Mouse (Mus musculus) megakaryocyte progenitor cell, adult 5-6 weeks (primary cell): ENCODE measurements around the gene Rapgef1. TPM values are rescaled to one million over a fixed set of nuclear protein-coding genes. Genes with fewer than 3 reads are reported as not detected.
A peak's percentile ranks its signal among the peaks of the same experiment; 100 is the strongest.

ENCODE experiments used
- ATAC-seq: replicated peaks from 2 replicates; pipeline ENCODE4 v1.8.0; 2016; ENCODE audit warnings: mild to moderate bottlenecking, moderate TSS enrichment, inconsistent platforms; ENCODE audit not compliant: poor library complexity
- total RNA-seq, 2 experiments: library from RNA; stranded (forward) in 1 of 2; stranded (reverse) in 1 of 2; fragments of 157-497, 149-512 nt in 1 of 2; fragments of 200-1000 nt in 1 of 2; gene quantifications; 2 replicates each; pipeline versions ENCODE4 v1.2.3 to v1.2.4; 2015 to 2017

Rapgef1 gene
- total RNA-seq, 2 experiments from 2014 or later: 21.7 to 22.9 TPM

- ATAC-seq: no peak
These were observed 50.2 kb downstream of the Rapgef1 start for GRCm38 (mm10) chr2:29669711-29670110.

GRCm38 (mm10) chr2:29670231-29670991 lies 50.9 kb downstream of the Rapgef1 start:
- peak; percentile 76 for ATAC-seq

- no peak for ATAC-seq
These were observed 51.9 kb downstream of the Rapgef1 start for GRCm38 (mm10) chr2:29671374-29671773.

GRCm38 (mm10) chr2:29671856-29672255 lies 52.3 kb downstream of the Rapgef1 start:
- ATAC-seq: no peak

- peak; percentile 69 for ATAC-seq
These were observed 53.4 kb downstream of the Rapgef1 start for GRCm38 (mm10) chr2:29672746-29673536.

GRCm38 (mm10) chr2:29674087-29674486 lies 54.6 kb downstream of the Rapgef1 start:
- no peak for ATAC-seq

GRCm38 (mm10) chr2:29674545-29674944 lies 55.0 kb downstream of the Rapgef1 start:
- no peak for ATAC-seq

- no peak for ATAC-seq
These were observed 56.3 kb downstream of the Rapgef1 start for GRCm38 (mm10) chr2:29675846-29676245.

- ATAC-seq: no peak
These were observed 57.0 kb downstream of the Rapgef1 start for GRCm38 (mm10) chr2:29676513-29676912.

- ATAC-seq: no peak
These were observed 58.3 kb downstream of the Rapgef1 start for GRCm38 (mm10) chr2:29677842-29678241.

GRCm38 (mm10) chr2:29678524-29678923 lies 59.0 kb downstream of the Rapgef1 start:
- no peak for ATAC-seq

GRCm38 (mm10) chr2:29679710-29680584 lies 60.4 kb downstream of the Rapgef1 start:
- ATAC-seq: no peak

- ATAC-seq: peak; percentile 95
These were observed 63.9 kb downstream of the Rapgef1 start for GRCm38 (mm10) chr2:29683261-29683999.

- no peak for ATAC-seq
These were observed 65.0 kb downstream of the Rapgef1 start for GRCm38 (mm10) chr2:29684498-29684897.

GRCm38 (mm10) chr2:29689014-29689413 lies 69.5 kb downstream of the Rapgef1 start:
- peak; percentile 51 for ATAC-seq

GRCm38 (mm10) chr2:29689495-29689894 lies 70.0 kb downstream of the Rapgef1 start:
- ATAC-seq: peak; percentile 66

- ATAC-seq: no peak
These were observed 71.5 kb downstream of the Rapgef1 start for GRCm38 (mm10) chr2:29691068-29691467.

GRCm38 (mm10) chr2:29691507-29691906 lies 72.0 kb downstream of the Rapgef1 start:
- ATAC-seq: no peak

GRCm38 (mm10) chr2:29692192-29692591 lies 72.7 kb downstream of the Rapgef1 start:
- ATAC-seq: no peak

- no peak for ATAC-seq
These were observed 76.8 kb downstream of the Rapgef1 start for GRCm38 (mm10) chr2:29696207-29696800.
